Mouse (Mus musculus) kidney, postnatal 25 days (tissue): ENCODE data around the gene Lypd3.
"Not testable (repeated sequence)": the region's sequence is repeated elsewhere in the genome, so short reads cannot be mapped to it uniquely, and the experiment has no call there.

Experiments used
- DNase-seq, 2 experiments: peaks; one replicate each; pipeline ENCODE4 v3.0.0; 2021; ENCODE audit warnings: mixed read lengths in 2 of 2

The Lypd3 gene

GRCm38 (mm10) chr7:24664959-24665358 is 28.6 kb downstream of the Lypd3 start:
- DNase-seq = no peak

- no peak for DNase-seq
Measured at GRCm38 (mm10) chr7:24671944-24672439, 35.6 kb downstream of the Lypd3 start.

DNA sequence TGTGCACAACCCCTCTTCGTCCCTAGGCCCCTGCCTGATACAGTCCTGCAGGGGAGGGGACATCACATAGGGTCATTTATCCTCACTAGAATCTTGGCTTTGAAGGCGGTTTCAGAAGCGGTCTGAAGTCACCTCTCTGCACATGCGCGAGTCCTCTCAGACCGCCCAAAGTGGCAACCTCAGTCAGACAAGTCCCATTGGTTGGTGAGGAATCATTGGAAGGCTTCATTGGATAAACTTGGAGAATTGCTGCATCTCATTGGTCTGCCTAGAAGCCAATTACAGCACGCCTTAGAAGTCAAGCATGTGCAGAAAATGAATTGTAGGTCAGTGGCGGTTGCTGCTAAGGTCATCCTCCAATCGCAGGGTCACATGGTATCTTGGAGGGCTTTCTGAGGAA is 40.2 kb downstream of the Lypd3 start, which contains the start of gene Tex101:
Gene Tex101 (minus strand): TSS at position 101 of the 400 bp plus-strand sequence.
- DNase-seq = no peak

DNA sequence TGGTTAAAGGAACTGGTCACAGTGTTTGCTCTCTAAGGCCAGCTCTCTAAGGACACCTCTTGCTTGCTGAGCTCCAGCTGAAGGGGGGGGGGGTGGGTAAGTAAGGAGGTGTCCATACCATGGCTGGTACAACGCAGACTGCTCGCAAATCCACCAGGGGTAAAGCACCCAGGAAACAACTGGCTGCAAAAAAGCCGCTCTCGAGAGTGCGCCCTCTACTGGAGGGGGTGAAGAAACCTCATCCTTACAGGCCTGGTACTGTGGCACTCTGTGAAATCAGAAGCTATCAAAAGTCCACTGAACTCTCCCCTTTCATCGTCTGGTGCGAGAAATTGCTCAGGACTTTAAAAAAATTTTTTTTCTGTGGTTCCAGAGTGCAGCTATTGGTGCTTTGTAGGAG is 47.8 kb downstream of the Lypd3 start:
- DNase-seq = not testable (repeated sequence)

DNA sequence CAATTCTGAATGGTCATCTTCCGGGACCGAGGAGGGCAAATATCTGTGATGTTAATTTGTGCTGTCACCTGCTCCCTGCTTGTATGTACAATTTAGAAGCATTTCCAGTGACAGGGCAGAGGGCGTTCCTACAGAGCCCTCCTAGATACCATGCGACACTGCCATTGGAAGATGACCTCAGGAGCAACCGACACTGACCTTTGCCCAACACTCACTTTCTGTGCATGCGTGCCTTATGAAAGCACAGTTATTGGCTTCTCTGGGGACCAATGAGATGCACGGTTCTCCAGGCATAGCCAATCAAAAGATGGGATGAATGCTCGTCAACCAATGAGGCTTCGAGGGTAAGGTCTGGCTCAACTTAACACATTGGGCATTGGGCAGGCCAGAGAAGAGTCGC is 51.2 kb downstream of the Lypd3 start:
- DNase-seq = not testable (repeated sequence)
